Mouse (Mus musculus) spleen, embryonic (tissue): ENCODE results near the gene Csmd2.

Experiments
- CTCF ChIA-PET: fragments of 350-600 bp; sonication (Branson Sonifier 250); formaldehyde crosslinking; loops from one replicate; lab custom pipeline; 2022; lab: Charles Lee

The Csmd2 gene

GRCm38 (mm10) chr4:128042626-128043025 is 55.0 kb downstream of the Csmd2 start:
- CTCF ChIA-PET, result no interaction called here

DNA sequence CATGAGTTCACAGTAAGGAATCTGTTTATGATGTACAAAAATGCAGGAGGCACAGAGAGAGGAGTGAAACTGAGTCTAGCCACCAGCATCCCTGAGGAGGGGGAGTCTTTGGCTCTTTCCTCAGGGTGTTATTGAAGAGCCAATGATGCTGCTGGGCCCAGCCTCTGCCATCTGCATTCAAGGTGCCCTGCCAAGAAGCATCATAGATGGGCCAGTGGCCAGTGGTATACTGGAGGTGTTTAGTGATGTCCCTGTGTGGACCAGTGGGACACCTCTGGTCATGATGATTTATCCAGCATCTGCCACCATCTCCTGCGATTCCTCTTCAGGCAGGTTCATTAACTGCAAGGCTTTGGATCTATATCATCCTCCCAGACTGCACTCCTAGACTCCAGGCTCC is 61.1 kb downstream of the Csmd2 start:
- CTCF ChIA-PET, result no interaction called here

DNA sequence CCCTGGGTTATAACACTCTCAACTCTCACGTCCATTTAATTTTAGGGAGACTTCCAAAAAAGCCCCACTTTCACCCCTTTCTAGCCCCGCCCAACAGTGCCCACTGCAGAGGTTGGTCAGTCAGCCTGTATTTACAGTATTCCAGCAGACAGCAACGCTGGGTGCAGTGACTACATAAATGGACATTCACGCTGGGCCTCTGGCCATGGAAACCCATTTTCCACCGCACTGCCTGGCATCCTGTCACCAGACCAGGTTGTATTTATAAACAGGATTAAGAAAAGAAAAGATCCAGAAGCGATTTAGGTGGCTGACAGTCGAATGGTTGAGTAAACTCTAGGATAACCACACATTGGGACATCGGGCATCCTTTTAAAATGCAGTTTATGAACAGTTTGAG is 65.0 kb downstream of the Csmd2 start:
- CTCF ChIA-PET, result no interaction called here

DNA sequence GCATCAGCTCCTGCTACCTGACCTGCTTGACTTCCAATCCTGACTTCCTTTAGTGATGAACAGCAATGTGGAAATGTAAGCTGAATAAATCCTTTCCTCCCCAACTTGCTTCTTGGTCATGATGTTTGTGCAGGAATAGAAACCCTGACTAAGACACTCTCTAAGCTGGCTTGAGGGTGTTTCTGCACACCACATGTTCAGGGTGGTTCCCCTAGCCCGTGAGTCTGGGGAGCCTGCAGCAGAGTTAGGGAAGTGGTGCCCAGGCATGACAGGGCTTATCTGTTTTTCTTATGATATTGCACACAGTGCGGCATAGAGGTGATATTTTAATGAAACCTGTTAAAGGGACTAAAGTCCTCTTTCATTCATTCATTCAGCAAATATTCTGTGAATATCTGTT is 73.6 kb downstream of the Csmd2 start:
- CTCF ChIA-PET, result interaction anchor here (0.7 kb wide), 1 partner anchor 9 kb away, joined by 7 read pairs; no protein-coding TSS in a partner anchor

- CTCF ChIA-PET, result no interaction called here
Measured at GRCm38 (mm10) chr4:128067189-128067588, 79.5 kb downstream of the Csmd2 start.

- CTCF ChIA-PET, result no interaction called here
Measured at GRCm38 (mm10) chr4:128084466-128084865, 96.8 kb downstream of the Csmd2 start.

DNA sequence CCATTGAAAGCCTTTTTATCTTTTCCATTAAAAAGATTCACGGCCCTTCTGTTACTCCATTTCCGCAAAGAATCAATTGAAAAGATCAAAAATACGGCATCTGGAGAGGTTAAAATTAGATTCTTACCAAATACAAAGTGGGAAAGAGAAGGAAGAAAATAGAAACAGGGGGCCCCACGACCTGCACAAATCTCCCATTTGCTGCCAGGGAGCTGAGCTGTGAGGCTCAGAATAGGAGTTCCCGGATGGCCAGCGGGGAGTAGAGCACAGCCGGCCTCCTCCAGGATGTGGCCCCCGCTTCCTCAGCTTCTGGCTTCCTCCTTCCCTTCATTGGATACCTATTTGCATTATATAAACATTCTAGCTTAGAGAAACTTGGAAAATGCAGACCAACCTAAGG is 97.4 kb downstream of the Csmd2 start:
- CTCF ChIA-PET, result no interaction called here

DNA sequence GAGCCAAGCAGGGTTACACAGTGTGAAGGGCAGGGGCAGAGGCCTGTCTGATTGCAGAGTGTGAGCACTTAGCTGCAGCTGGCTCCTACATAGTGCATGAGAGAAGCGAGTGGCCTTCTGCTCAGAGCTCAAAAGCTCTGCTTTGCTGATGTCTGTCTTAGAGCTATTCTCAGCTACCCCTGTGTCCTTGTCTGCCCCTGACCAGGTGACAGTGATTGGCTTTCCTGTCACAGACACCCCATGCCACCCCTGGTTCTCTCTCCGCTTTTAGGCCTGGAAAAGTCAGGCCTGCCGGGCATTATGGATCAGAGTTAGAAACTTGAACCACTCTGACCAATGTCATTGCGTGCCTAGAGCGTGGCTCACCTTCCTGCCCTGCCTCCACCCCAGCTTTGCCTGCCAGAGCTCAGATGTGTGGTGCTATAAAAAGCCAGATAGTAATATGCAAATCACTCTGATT is 99.5 kb downstream of the Csmd2 start:
- CTCF ChIA-PET, result no interaction called here

- CTCF ChIA-PET, result no interaction called here
Measured at GRCm38 (mm10) chr4:128087704-128088103, 100.0 kb downstream of the Csmd2 start.

DNA sequence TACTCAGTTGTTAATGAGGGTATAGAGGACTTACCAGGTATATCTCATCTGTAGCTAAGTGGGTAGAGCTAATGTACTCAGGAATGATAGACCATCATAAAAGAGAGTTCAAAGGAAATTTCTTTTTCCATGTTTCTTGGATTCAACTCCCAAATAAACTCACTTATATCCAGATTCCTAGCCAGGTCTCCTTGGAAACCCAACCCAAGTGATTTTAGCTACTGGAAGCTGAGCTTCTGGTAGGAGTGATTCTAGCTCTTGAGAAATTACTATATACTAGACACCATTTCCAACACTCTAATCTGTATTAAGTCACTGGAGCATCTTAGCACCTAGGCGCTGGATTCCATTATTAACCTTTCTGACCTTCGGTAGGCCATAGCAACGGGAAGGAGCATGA is 100.6 kb downstream of the Csmd2 start:
- CTCF ChIA-PET, result no interaction called here

GRCm38 (mm10) chr4:128091938-128092337 is 104.3 kb downstream of the Csmd2 start:
- CTCF ChIA-PET, result no interaction called here

GRCm38 (mm10) chr4:128099515-128099914 is 111.9 kb downstream of the Csmd2 start:
- CTCF ChIA-PET, result no interaction called here

DNA sequence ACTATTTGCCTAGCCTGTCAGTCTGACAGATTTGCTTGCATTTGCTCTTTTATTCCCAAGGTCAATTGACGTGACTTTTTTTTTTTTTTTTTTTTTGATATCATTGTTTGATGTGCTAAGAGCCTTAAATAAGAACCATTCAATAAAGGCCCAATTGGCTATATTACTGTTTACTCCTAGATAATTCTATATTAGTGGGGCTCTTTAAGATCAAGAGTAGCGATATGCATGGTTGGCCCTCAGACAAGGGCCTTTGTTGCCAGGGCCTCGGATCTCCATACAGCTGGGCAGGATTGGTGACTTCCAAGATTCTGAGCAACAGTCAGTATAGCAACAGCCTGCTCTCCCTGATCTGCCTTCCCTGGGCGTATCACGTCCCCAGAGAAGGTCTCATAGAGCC is 112.9 kb downstream of the Csmd2 start:
- CTCF ChIA-PET, result no interaction called here

DNA sequence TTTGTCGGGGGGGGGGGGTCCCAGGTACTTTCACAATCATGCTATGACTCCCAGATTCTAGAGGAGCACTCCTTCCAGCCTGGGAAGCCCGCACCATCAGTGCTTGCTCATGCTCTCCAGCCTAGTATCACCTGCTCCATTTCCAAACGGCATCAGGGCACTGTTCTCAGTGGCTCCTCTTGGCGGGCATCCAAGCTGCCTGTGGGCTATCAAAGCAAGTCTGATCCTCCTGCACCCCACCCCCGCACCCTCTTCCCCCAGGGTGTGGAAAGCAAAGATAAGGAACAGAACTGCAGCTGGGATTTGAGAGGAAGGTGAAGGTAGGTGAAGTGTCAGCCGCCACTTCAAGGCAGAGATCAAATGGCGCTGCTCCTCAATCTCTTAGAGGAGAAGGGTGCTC is 128.7 kb downstream of the Csmd2 start:
- CTCF ChIA-PET, result no interaction called here

- CTCF ChIA-PET, result no interaction called here
Measured at GRCm38 (mm10) chr4:128123281-128123680, 135.6 kb downstream of the Csmd2 start.

GRCm38 (mm10) chr4:128124738-128125137 is 137.1 kb downstream of the Csmd2 start:
- CTCF ChIA-PET, result no interaction called here

GRCm38 (mm10) chr4:128128546-128128945 is 140.9 kb downstream of the Csmd2 start:
- CTCF ChIA-PET, result no interaction called here

GRCm38 (mm10) chr4:128130611-128131142 is 143.0 kb downstream of the Csmd2 start:
- CTCF ChIA-PET, result no interaction called here

GRCm38 (mm10) chr4:128131666-128132065 is 144.0 kb downstream of the Csmd2 start:
- CTCF ChIA-PET, result no interaction called here

DNA sequence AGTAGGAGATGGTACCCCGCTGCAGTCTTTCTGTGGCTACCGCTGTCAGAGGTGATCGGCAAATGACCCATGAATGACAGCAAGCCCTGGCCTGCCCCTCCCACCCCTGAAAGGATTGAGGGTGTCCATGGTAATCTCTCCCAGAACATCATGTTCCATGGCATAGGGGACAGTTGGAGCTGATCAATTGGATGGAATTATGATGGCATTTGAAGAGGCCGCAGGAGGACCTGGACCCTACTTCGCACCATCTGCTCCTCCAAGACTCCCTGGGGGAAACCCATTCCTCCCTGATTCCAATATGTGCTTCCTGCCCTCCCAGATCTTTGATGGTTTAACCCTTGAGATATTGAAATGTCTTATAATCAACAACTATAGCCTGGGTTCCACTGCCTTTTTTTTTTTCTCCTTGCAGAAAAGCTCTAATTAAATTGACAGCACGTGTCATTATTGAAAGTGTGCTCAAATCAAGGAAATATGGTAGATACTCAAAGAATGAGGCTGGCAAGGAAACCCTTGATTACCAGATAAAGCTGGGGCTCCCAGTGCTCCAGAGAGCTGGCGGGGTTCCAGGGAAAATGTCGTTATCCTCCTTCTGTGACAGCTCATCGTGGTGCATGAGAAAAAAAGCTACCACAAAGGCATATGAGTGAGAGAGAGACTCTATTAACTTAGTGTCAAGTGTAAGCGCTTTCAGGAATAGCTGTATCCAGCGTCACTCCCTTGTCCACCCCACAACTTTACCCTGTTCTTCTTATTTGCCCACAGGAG is 145.4 kb downstream of the Csmd2 start:
- CTCF ChIA-PET, result no interaction called here

DNA sequence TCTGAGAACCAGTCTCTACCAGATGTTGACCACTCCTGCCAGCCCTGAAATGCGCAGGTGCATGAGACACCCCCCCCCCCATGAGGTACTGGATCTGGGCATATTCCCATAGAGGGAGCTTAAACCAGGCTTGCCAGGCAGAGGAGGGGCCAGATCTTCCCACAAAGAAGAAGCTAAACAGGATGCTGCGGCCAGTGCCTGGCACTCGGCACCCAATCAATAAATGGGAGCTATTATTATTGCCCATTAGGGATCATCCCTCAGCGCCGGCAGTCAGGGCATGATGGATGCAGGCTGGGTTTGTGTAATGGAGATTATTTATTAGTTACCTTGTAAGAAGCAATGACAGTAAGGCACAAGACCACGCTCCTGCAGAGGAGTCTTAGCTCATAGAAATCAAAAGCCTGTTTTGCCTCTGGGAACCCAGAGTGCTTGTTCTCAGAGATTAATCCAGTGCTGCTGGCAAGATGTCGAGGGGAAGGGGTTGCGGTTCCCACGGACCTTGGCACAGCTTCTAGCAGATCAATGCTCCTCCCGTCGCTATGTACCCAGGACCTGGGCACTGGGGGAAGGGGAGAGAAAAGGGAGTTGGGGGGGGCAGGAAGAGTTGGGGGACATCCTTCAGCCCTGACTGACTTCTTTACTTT is 146.8 kb downstream of the Csmd2 start:
- CTCF ChIA-PET, result no interaction called here

- CTCF ChIA-PET, result no interaction called here
Measured at GRCm38 (mm10) chr4:128135014-128135622, 147.5 kb downstream of the Csmd2 start.

DNA sequence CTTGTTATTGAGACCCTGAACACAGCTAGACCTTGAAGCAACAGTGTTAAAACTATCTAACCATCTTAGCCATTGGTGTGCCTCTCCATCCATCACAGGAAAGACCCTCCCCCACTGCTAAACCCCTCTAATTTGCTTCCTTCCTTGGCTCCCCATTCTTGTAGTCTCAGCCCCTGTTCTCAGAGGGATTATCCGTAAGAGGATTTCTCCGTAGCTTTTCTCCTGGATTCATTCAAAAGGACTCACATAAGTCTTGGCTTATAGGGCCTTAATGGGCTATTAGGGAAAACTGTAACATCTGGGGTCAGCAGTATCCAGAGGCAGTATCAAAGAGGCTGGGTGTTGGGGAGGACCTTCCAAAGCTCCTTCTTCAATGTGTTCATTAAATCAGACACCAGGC is 152.3 kb downstream of the Csmd2 start:
- CTCF ChIA-PET, result no interaction called here
